Mouse (Mus musculus) liver, postnatal 0 days (tissue): ENCODE measurements at regions not wholly inside any gene's neighbourhood (a gene's known extent, or its start where the extent isn't known, plus 50 kb on each side); places are given as distances from the start of the nearest gene placed in this dataset.

ENCODE experiments used
- CTCF ChIP-seq: sonication (generic); IDR thresholded peaks from 2 replicates; pipeline ENCODE4 v1.5.1; 2016; ENCODE audit warnings: antibody characterized with exemption, low read depth
- EP300 ChIP-seq: IDR thresholded peaks from 2 replicates; pipeline ENCODE4 v1.6.1; 2016; ENCODE audit warnings: antibody characterized with exemption, low read depth, mild to moderate bottlenecking

DNA sequence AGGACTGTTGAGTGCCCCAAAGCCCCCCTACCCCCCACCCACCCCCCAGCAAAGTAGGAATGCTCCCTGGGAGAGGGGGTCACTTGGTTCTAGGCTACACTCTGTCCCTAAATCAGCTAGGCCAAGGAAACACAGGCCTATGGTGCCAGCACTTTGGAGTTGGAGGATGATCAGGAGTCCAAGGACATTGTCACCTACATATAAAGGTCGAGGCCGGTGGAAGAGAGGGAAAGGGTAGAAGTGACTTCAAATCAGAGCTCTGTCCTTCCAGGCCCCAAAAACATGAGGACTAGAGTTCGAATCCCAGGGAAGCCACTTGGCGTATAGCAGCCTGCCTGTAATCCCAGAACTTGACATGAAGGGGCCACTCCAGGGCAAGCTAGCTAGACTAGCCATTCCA is 92.3 kb upstream of the Wnt4 start:
- TF ChIP-seq CTCF (no peak), EP300 (no peak)
